Mouse (Mus musculus) splenic B cell, adult 2 months (primary cell): Measurements from ENCODE around the gene Maml3.

Experiments used
- DNase-seq: peaks from one replicate; pipeline ENCODE4 v3.0.0-alpha.2; 2011; ENCODE audit warnings: low read depth, low spot score
- H3K27me3 ChIP-seq: 2 replicates; pipeline ENCODE4 v1.6.1; 2012; ENCODE audit warnings: mild to moderate bottlenecking, low read length, moderate library complexity, mixed read lengths; ENCODE audit not compliant: control insufficient read depth, poor library complexity, insufficient read depth, severe bottlenecking
- H3K36me3 ChIP-seq: 2 replicates; pipeline ENCODE4 v1.6.1; 2012; ENCODE audit warnings: mild to moderate bottlenecking, low read length, moderate library complexity, mixed read lengths; ENCODE audit not compliant: control insufficient read depth, poor library complexity, insufficient read depth, severe bottlenecking

The Maml3 gene

DNA sequence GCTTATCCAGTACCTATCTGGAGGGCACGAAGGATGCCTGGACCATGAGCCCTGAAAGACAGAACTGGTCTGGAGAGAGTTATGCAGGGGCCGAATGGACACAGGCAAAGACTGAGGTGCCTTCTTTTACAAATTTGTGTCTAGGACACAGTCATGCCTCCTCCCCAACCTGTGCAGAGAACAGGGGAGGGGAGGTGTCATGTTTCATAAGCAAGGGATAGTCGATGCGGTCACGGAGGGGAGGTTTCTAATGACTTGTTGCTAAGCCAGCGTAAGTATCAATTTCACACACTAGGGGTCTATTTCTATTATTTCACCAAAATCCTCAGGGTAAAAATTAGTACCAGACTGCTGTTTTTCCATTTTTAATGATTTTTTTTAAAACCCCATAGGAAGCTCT, 301.0 kb downstream of the Maml3 start:
- no peaks in the 10 kb centered on the region for H3K36me3 ChIP-seq
- no peak for DNase-seq

DNA sequence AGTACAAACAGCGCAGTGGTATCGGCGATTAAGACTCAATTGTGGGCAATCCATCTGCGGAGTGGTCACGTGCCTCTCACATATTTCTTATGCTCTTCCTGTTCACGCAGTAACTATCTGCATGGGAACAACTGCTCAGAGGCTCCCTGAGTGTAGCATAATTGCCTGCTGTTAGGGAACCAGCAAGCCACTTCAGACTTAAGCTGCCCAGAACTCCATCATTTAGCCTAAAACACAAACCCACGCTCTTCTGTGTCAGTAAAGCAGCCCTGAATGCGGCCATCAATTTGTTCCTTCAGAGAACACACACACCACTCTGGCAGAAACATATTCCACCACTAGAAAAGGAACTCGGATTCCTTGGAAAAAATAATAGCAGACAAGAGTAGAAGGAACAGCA, 305.2 kb downstream of the Maml3 start:
- Histone ChIP-seq H3K36me3 (no peaks in the 10 kb centered on the region), H3K27me3 (no peaks in the 10 kb centered on the region)
- no peak for DNase-seq

More for the DNA sequence above, 301.0 kb downstream of the Maml3 start:
- H3K27me3 ChIP-seq: no peaks in the 10 kb centered on the region

GRCm38 (mm10) chr3:51796838-51797237, 308.0 kb downstream of the Maml3 start:
- no peaks in the 10 kb centered on the region for H3K27me3 ChIP-seq
- H3K36me3 ChIP-seq: no peaks in the 10 kb centered on the region
- peak; percentile 54 for DNase-seq

DNA sequence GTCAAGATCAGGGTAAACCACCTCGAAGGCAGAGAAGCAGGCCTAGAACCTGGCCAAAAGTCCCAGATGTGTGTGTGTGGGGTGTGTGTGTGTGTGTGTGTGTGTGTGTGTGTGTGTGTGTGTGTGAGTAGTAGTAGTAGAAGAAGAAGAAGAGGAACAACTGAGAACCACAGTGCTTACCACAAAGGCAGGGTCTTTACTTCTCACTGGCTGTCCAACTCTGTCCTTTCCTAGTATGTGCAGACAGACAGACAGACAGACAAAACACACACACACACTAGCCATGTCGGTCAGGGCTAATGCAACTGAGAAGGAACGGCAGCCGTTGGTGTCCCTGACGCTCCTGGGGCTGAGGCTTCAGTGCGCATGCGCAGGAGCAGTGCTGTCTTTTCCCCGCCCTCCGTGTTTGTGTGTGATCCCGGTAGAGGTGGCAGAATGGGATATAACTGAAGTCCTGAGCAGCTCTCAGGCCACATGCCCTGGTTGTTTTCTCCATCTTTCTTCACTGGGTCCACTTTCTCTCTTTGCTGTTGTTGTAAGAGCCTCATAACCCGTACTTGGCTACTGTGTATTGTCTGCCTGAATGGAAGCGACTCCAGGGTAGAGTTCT, 308.6 kb downstream of the Maml3 start:
- no peaks in the 10 kb centered on the region for H3K36me3 ChIP-seq
- peak; percentile 70 for DNase-seq
- H3K27me3 ChIP-seq: no peaks in the 10 kb centered on the region

GRCm38 (mm10) chr3:51791542-51791941, 313.3 kb downstream of the Maml3 start:
- no peak for DNase-seq
- Histone ChIP-seq H3K36me3 (no peaks in the 10 kb centered on the region), H3K27me3 (no peaks in the 10 kb centered on the region)

GRCm38 (mm10) chr3:51789389-51789904, 315.4 kb downstream of the Maml3 start:
- no peaks in the 10 kb centered on the region for H3K27me3 ChIP-seq
- no peak for DNase-seq
- no peaks in the 10 kb centered on the region for H3K36me3 ChIP-seq

GRCm38 (mm10) chr3:51788591-51789339, 316.1 kb downstream of the Maml3 start:
- Histone ChIP-seq H3K36me3 (no peaks in the 10 kb centered on the region), H3K27me3 (no peaks in the 10 kb centered on the region)
- DNase-seq: peak; percentile 40

DNA sequence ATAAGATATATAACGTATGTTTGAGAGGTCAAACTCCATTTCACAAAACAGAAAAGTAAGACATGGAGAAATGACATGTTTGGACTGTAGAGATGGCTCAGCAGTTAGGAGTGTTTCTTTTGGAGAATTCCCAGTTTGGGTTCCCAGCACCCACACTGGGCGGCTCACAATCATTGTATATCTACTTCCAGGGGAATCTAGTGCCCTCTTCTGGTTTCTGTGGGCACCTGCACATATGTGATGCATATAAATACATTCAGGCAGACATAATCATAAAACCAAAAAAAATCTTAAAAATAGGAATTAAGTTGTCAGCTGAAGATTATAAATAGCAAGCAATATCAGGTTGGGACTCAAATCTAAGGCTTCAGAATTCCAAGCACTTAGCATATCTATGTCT, 316.9 kb downstream of the Maml3 start:
- DNase-seq: no peak
- Histone ChIP-seq H3K36me3 (no peaks in the 10 kb centered on the region), H3K27me3 (no peaks in the 10 kb centered on the region)

GRCm38 (mm10) chr3:51785796-51786195, 319.1 kb downstream of the Maml3 start:
- no peak for DNase-seq
- no peaks in the 10 kb centered on the region for H3K36me3 ChIP-seq

GRCm38 (mm10) chr3:51782191-51782590, 322.7 kb downstream of the Maml3 start:
- no peak for DNase-seq
- H3K36me3 ChIP-seq: no peaks in the 10 kb centered on the region
- no peaks in the 10 kb centered on the region for H3K27me3 ChIP-seq

More at GRCm38 (mm10) chr3:51785796-51786195, 319.1 kb downstream of the Maml3 start:
- H3K27me3 ChIP-seq: no peaks in the 10 kb centered on the region

- no peaks in the 10 kb centered on the region for H3K36me3 ChIP-seq
- H3K27me3 ChIP-seq: no peaks in the 10 kb centered on the region
- no peak for DNase-seq
These were observed 325.9 kb downstream of the Maml3 start for GRCm38 (mm10) chr3:51778738-51779592.

- no peaks in the 10 kb centered on the region for H3K36me3 ChIP-seq
- no peak for DNase-seq
- no peaks in the 10 kb centered on the region for H3K27me3 ChIP-seq
These were observed 326.7 kb downstream of the Maml3 start for GRCm38 (mm10) chr3:51778179-51778578.

DNA sequence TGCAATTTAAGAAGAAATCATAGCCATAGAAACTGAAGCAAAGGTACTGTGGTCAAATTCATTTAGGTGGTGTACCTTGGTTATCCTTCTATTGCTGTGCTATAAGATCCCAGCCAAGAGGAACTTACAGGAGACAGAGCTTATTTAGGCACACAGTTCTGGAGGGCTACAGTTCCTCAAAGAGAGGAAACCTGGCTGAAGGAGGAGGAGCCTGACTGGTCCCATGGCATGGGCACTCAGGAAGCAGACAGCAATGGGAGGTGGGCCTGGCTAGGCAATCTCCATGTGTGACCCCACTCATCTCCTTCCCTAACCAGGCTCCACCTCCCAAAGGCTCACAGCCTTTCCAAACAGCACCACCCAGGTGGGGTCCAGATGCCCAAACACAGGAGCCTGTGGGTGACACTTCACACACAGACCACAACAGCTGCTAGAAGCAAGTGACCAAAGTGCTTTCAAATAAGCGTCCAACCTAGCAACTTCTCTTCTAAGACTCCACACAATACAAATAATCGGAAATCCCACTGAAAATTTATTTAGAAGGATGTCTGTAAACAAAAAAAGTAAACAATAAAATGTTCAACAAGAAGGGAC, 328.8 kb downstream of the Maml3 start:
- no peaks in the 10 kb centered on the region for H3K27me3 ChIP-seq
- DNase-seq: no peak

DNA sequence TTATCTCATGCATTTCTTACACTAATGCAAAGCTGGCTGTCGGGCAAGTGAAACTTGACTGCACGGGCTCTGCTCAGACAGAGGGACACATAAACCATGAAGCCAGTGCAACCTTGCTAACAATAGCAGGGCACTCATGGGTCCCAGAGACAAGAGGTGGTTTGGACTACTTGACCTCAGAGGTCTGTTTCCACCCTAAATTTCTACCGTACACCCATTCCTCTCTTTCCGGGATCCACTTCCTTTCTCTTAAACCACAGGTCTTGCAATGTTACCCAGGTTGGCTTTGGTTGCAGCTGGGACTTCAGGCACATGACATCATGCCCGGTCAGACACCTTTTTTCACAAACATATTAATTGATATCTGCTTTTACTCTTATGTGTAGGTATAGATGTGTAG, 331.3 kb downstream of the Maml3 start:
- no peak for DNase-seq
- H3K27me3 ChIP-seq: no peaks in the 10 kb centered on the region
- H3K36me3 ChIP-seq: no peaks in the 10 kb centered on the region

More for the DNA sequence above, 328.8 kb downstream of the Maml3 start:
- H3K36me3 ChIP-seq: no peaks in the 10 kb centered on the region
